Mouse (Mus musculus): ENCODE results near the gene Enoph1. TPM values are rescaled to one million over a fixed set of nuclear protein-coding genes. Genes with fewer than 3 reads are reported as not detected.

Gene Enoph1
- total and polyA plus RNA-seq, 3 experiments, result 50.4 to 67.3 (median 52.4) TPM

DNA sequence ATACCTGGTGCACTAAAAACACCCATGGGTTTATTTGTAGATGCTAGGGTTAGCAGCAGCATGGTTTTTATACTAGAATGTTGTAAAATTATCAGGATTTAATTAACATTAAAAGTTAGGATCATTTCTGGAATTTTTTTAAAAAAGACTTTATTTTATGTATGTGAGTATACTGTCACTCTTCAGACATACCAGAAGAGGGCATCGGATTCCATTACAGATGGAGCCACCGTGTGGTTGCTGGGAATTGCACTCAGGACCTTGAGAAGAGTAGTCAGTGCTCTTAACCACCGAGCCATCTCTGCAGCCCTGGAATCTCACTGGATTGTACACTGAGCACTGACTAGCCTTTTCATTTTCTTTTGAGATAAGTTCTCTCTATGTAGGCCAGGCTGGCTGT lies 10.1 kb downstream of the Enoph1 start:
- H3K27ac ChIP-seq (ENCODE audit: insufficient read depth, low read depth), result no peak overlapping the region
- H3K79me2 ChIP-seq (replicated peaks; ENCODE audit: control insufficient read depth, extremely low read depth, insufficient read depth, poor library complexity, severe bottlenecking), result peaks cover 26% of the 10 kb centered on the region
- in situ Hi-C loops (cut with MboI; ENCODE audit: low pct_ligation_motif_present, low pct_unique_long_range_greater_than_20kb, low sequenced_read_pairs) (no loop called here), dilution Hi-C loops (cut with MboI; ENCODE audit: extremely low pct_ligation_motif_present, extremely low pct_unique_long_range_greater_than_20kb, low sequenced_read_pairs) (no loop called here)
- no peak overlapping the region for H3K4me2 ChIP-seq (ENCODE audit: insufficient read depth, low read depth, poor library complexity, severe bottlenecking)
- TF ChIP-seq CTCF (conservative IDR thresholded peaks at IDR 0.05 in 1 of 2, IDR thresholded peaks at IDR 0.05 in 1 of 2; ENCODE audit: low read depth in 2 of 2, low read length in 2 of 2) (peak in 1 of 2 experiments; percentile 37; a peak in 2 of 4 replicates), TBP (conservative IDR thresholded peaks at IDR 0.05; ENCODE audit: low read depth, low read length) (no peak)
- peaks cover 0 to 16% of the 10 kb centered on the region in 2 experiments; a peak in 2 of 4 replicates for H3K4me1 ChIP-seq (ENCODE audit: control insufficient read depth in 1 of 2, insufficient read depth in 2 of 2)
- no peak overlapping the region for H3K4me3 ChIP-seq (replicated peaks in 1 of 3; ENCODE audit: low read depth in 2 of 3, low read length in 2 of 3, poor library complexity in 1 of 3)
- peaks cover 0 to 75% of the 10 kb centered on the region in 2 experiments for H3K36me3 ChIP-seq (replicated peaks in 1 of 2; ENCODE audit: control insufficient read depth in 1 of 2, insufficient read depth in 1 of 2, low read length in 1 of 2)
- H3K9ac ChIP-seq (ENCODE audit: insufficient read depth, low read depth), result no peak overlapping the region
- no peaks in the 10 kb centered on the region for H3K27me3 ChIP-seq (replicated peaks)
- no peaks in the 10 kb centered on the region for H3K9me3 ChIP-seq (replicated peaks; ENCODE audit: low read length)
- DNase-seq (ENCODE audit: extremely low read depth), result no peak

DNA sequence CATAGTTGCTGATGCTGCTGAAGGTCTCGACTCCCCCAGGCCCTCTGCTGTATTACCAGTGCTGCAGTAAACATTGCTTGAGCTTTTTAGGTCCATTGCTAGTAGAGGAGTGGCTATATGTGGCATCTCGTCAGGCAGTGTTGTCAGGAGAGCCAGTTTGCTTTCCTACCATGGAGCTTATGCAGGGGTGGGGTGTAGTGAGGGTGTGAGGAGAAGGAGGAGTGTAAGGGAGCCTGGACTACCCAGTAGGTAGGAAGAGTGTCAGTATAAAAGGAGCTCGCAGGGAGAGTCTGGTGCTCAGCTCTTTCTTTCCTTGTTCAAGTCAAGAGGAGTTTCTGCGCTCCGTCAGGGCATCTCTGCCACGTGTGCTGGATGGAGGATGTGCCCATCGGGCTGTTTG lies 12.9 kb downstream of the Enoph1 start:
- no peak for TF ChIP-seq ELF1 (IDR thresholded peaks at IDR 0.05; ENCODE audit: low read depth, low read length)
- no peak for TF ChIP-seq CTCF (conservative IDR thresholded peaks at IDR 0.05 in 1 of 2, IDR thresholded peaks at IDR 0.05 in 1 of 2; ENCODE audit: low read depth in 2 of 2, low read length in 2 of 2)
- TF ChIP-seq MYC (IDR thresholded peaks at IDR 0.05; ENCODE audit: low read depth, low read length), result no peak
- TF ChIP-seq HCFC1 (IDR thresholded peaks at IDR 0.05; ENCODE audit: low read depth, low read length), result no peak
- no peak for TF ChIP-seq PAX5 (IDR thresholded peaks at IDR 0.05; ENCODE audit: low read length)
- TF ChIP-seq USF1 (IDR thresholded peaks at IDR 0.05; ENCODE audit: low read depth, low read length), result no peak
- TF ChIP-seq RAD21 (IDR thresholded peaks at IDR 0.05; ENCODE audit: low read depth, low read length), result no peak
- TF ChIP-seq E2F4 (IDR thresholded peaks at IDR 0.05; ENCODE audit: insufficient replicate concordance, low read depth, low read length), result no peak
- no peak for TF ChIP-seq UBTF (IDR thresholded peaks at IDR 0.05; ENCODE audit: low read depth, low read length)
- no peak for TF ChIP-seq MAZ (IDR thresholded peaks at IDR 0.05; ENCODE audit: low read depth, low read length)
- TF ChIP-seq ZNF384 (IDR thresholded peaks at IDR 0.05; ENCODE audit: low read depth, low read length), result no peak
- no peak for TF ChIP-seq NRF1 (IDR thresholded peaks at IDR 0.05; ENCODE audit: low read depth, low read length)
- TF ChIP-seq USF2 (conservative IDR thresholded peaks at IDR 0.05; ENCODE audit: low read depth, low read length), result no peak
- TF ChIP-seq SIN3A (IDR thresholded peaks at IDR 0.05; ENCODE audit: low read length), result no peak
- TF ChIP-seq ZMIZ1 (IDR thresholded peaks at IDR 0.05; ENCODE audit: low read depth, low read length), result no peak
- no peak for TF ChIP-seq POLR2AphosphoS2 (IDR thresholded peaks at IDR 0.05; ENCODE audit: low read depth, low read length)
- TF ChIP-seq ZKSCAN1 (IDR thresholded peaks at IDR 0.05; ENCODE audit: borderline replicate concordance, low read depth, low read length), result no peak
- no peak for TF ChIP-seq TBP (conservative IDR thresholded peaks at IDR 0.05; ENCODE audit: low read depth, low read length)
- TF ChIP-seq ZC3H11A (IDR thresholded peaks at IDR 0.05; ENCODE audit: low read depth, low read length), result no peak
- H3K27me3 ChIP-seq (replicated peaks), result no peaks in the 10 kb centered on the region
- no peak overlapping the region for H3K4me3 ChIP-seq (replicated peaks in 1 of 3; ENCODE audit: low read depth in 2 of 3, low read length in 2 of 3, poor library complexity in 1 of 3)
- H3K27ac ChIP-seq (ENCODE audit: insufficient read depth, low read depth), result no peak overlapping the region
- in situ Hi-C loops (cut with MboI; ENCODE audit: low pct_ligation_motif_present, low pct_unique_long_range_greater_than_20kb, low sequenced_read_pairs) (no loop called here), dilution Hi-C loops (cut with MboI; ENCODE audit: extremely low pct_ligation_motif_present, extremely low pct_unique_long_range_greater_than_20kb, low sequenced_read_pairs) (no loop called here)
- peaks cover 12% of the 10 kb centered on the region; the same call in 1 of the 2 replicates for H3K79me2 ChIP-seq (replicated peaks; ENCODE audit: control insufficient read depth, extremely low read depth, insufficient read depth, poor library complexity, severe bottlenecking)
- H3K9ac ChIP-seq (ENCODE audit: insufficient read depth, low read depth), result no peak overlapping the region
- H3K4me1 ChIP-seq (ENCODE audit: control insufficient read depth in 1 of 2, insufficient read depth in 2 of 2), result peaks cover 0 to 20% of the 10 kb centered on the region in 2 experiments; a peak in 2 of 4 replicates
- H3K4me2 ChIP-seq (ENCODE audit: insufficient read depth, low read depth, poor library complexity, severe bottlenecking), result no peak overlapping the region
- H3K9me3 ChIP-seq (replicated peaks; ENCODE audit: low read length), result no peaks in the 10 kb centered on the region
- no peak for DNase-seq (ENCODE audit: extremely low read depth)
- H3K36me3 ChIP-seq (replicated peaks in 1 of 2; ENCODE audit: control insufficient read depth in 1 of 2, insufficient read depth in 1 of 2, low read length in 1 of 2), result peaks cover 0 to 64% of the 10 kb centered on the region in 2 experiments

Data from CH12.LX (cell line).